19 mouse cellular contexts compared by ENCODE assay signal in genomic region chr19:17482126-17482790, GRCm38 (mm10).
DNase-seq lines count a peak whose midpoint lies in the region; ATAC-seq and TF ChIP-seq lines count a peak whose summit lies in the region.
"Had no signal": no experiment of that assay in that cellular context is flagged by ENCODE, and none has a peak within 500 bp of the region (broad histone marks: within the 10 kb centered on the region; RNA-seq: fewer than 3 reads in every experiment).

No protein-coding gene starts in this region.

- H3K4me3 ChIP-seq in forebrain, postnatal 0 days (ENCODE audit: low read depth, low read length): no peak overlapping the region
- no peak overlapping the region for H3K4me3 ChIP-seq in forebrain, embryonic 15.5 days
- no peak overlapping the region for H3K4me3 ChIP-seq in midbrain, embryonic 12.5 days
- H3K4me3 ChIP-seq in midbrain, embryonic 10.5 days: no peak overlapping the region
- H3K4me3 ChIP-seq: embryonic facial prominence, embryonic 12.5 days; forebrain, embryonic 12.5 days; heart, embryonic 15.5 days had no signal

- WGBS in forebrain, postnatal 0 days: 53% methylated on average over 6 of the region's 6 CpGs
- 66% methylated on average over 6 of the region's 6 CpGs for WGBS in forebrain, embryonic 15.5 days
- 73% methylated on average over 6 of the region's 6 CpGs for WGBS in midbrain, embryonic 12.5 days
- 83% methylated on average over 6 of the region's 6 CpGs for WGBS in midbrain, embryonic 10.5 days

- H3K9me3 ChIP-seq in forebrain, postnatal 0 days (ENCODE audit: low read length): no peaks in the 10 kb centered on the region
- no peaks in the 10 kb centered on the region for H3K9me3 ChIP-seq in forebrain, embryonic 15.5 days
- no peaks in the 10 kb centered on the region for H3K9me3 ChIP-seq in midbrain, embryonic 12.5 days
- no peaks in the 10 kb centered on the region for H3K9me3 ChIP-seq in midbrain, embryonic 10.5 days (replicated peaks)
- H3K9me3 ChIP-seq: embryonic facial prominence, embryonic 12.5 days; forebrain, embryonic 12.5 days; heart, embryonic 15.5 days had no signal

- H3K36me3 ChIP-seq in forebrain, postnatal 0 days (ENCODE audit: insufficient read depth): no peaks in the 10 kb centered on the region
- no peaks in the 10 kb centered on the region for H3K36me3 ChIP-seq in forebrain, embryonic 15.5 days
- H3K36me3 ChIP-seq in midbrain, embryonic 12.5 days: no peaks in the 10 kb centered on the region
- H3K36me3 ChIP-seq in midbrain, embryonic 10.5 days: no peaks in the 10 kb centered on the region
- H3K36me3 ChIP-seq: embryonic facial prominence, embryonic 12.5 days; forebrain, embryonic 12.5 days; heart, embryonic 15.5 days had no signal

- H3K4me2 ChIP-seq in forebrain, postnatal 0 days (ENCODE audit: low read depth): no peak overlapping the region
- H3K4me2 ChIP-seq in forebrain, embryonic 15.5 days (replicated peaks): no peak overlapping the region
- H3K4me2 ChIP-seq in midbrain, embryonic 12.5 days (replicated peaks): no peak overlapping the region
- H3K4me2 ChIP-seq: embryonic facial prominence, embryonic 12.5 days; forebrain, embryonic 12.5 days; heart, embryonic 11.5 days; heart, embryonic 15.5 days; hindbrain, embryonic 14.5 days had no signal

- ATAC-seq in forebrain, postnatal 0 days: peak; percentile 63
- ATAC-seq in forebrain, embryonic 15.5 days (replicated peaks): no peak
- peak; percentile 71; the same call in 1 of the 2 replicates for ATAC-seq in midbrain, embryonic 12.5 days (ENCODE audit: low FRiP score, low read depth)
- ATAC-seq in megakaryocyte progenitor cell, adult 5-6 weeks (replicated peaks; ENCODE audit: poor library complexity): no peak

- no peaks in the 10 kb centered on the region for H3K27me3 ChIP-seq in forebrain, postnatal 0 days (ENCODE audit: insufficient read depth, low read length)
- H3K27me3 ChIP-seq in forebrain, embryonic 15.5 days: no peaks in the 10 kb centered on the region
- H3K27me3 ChIP-seq in midbrain, embryonic 12.5 days: no peaks in the 10 kb centered on the region
- H3K27me3 ChIP-seq in midbrain, embryonic 10.5 days (ENCODE audit: low read depth, poor library complexity, severe bottlenecking): no peaks in the 10 kb centered on the region
- H3K27me3 ChIP-seq: embryonic facial prominence, embryonic 12.5 days; forebrain, embryonic 12.5 days; heart, embryonic 15.5 days had no signal

- H3K27ac ChIP-seq in forebrain, postnatal 0 days (ENCODE audit: low read depth, low read length): no peak overlapping the region
- H3K27ac ChIP-seq in forebrain, embryonic 15.5 days (replicated peaks): no peak overlapping the region
- H3K27ac ChIP-seq in midbrain, embryonic 12.5 days (replicated peaks): no peak overlapping the region
- H3K27ac ChIP-seq in midbrain, embryonic 10.5 days (replicated peaks): no peak overlapping the region
- H3K27ac ChIP-seq: embryonic facial prominence, embryonic 12.5 days; forebrain, embryonic 12.5 days; heart, embryonic 15.5 days; hindbrain, embryonic 14.5 days had no signal

- no peaks in the 10 kb centered on the region for H3K4me1 ChIP-seq in forebrain, postnatal 0 days (ENCODE audit: insufficient read depth)
- H3K4me1 ChIP-seq in forebrain, embryonic 15.5 days: 0 out of 2 replicates have a peak, but pooled peaks cover 2% of the 10 kb centered on the region
- H3K4me1 ChIP-seq in midbrain, embryonic 12.5 days: no peaks in the 10 kb centered on the region
- no peaks in the 10 kb centered on the region for H3K4me1 ChIP-seq in midbrain, embryonic 10.5 days
- H3K4me1 ChIP-seq: embryonic facial prominence, embryonic 12.5 days; forebrain, embryonic 12.5 days; heart, embryonic 15.5 days had no signal

- H3K9ac ChIP-seq in forebrain, postnatal 0 days: no peak overlapping the region
- no peak overlapping the region for H3K9ac ChIP-seq in forebrain, embryonic 15.5 days (replicated peaks)
- no peak overlapping the region for H3K9ac ChIP-seq in midbrain, embryonic 12.5 days (replicated peaks)
- H3K9ac ChIP-seq: embryonic facial prominence, embryonic 12.5 days; forebrain, embryonic 12.5 days; heart, embryonic 15.5 days; hindbrain, embryonic 14.5 days had no signal

- TF ChIP-seq CTCF in forebrain, postnatal 0 days (IDR thresholded peaks at IDR 0.05; ENCODE audit: low read depth): no peak

- peak; percentile 24 for DNase-seq in forebrain, postnatal 0 days
- no peak for DNase-seq in midbrain, embryonic 10.5 days (ENCODE audit: low spot score)
- peak; percentile 32 for DNase-seq in retina, embryonic 14.5 days (ENCODE audit: low spot score)
- no peak for DNase-seq in thymus, postnatal 14 days
- DNase-seq: adrenal gland, postnatal 10 days; cerebellum, adult 11-12 months; cerebellum, adult 9-10 months; cerebellum, postnatal 25 days; gastrocnemius, postnatal 36 days; heart, adult 18-20 months; heart, postnatal 14 days had no signal

Comparison
In these comparisons a context has a peak if more than half of its experiments do, and no peak if none do; other contexts are left out.
1. ATAC-seq: peak in forebrain, postnatal 0 days (single experiment) and midbrain, embryonic 12.5 days (single experiment); none in forebrain, embryonic 15.5 days (single experiment) and megakaryocyte progenitor cell, adult 5-6 weeks (single experiment).
2. DNase-seq: peak in forebrain, postnatal 0 days (single experiment) and retina, embryonic 14.5 days (single experiment); none in midbrain, embryonic 10.5 days (single experiment) and thymus, postnatal 14 days (single experiment).